Mouse (Mus musculus) heart, adult 9 months (tissue): ENCODE measurements around the gene Usp54.

Source experiments
- DNase-seq, 2 experiments: peaks; one replicate each; pipeline ENCODE4 v3.0.0; 2022; ENCODE audit warnings: low spot score in 2 of 2

Usp54 gene

DNA sequence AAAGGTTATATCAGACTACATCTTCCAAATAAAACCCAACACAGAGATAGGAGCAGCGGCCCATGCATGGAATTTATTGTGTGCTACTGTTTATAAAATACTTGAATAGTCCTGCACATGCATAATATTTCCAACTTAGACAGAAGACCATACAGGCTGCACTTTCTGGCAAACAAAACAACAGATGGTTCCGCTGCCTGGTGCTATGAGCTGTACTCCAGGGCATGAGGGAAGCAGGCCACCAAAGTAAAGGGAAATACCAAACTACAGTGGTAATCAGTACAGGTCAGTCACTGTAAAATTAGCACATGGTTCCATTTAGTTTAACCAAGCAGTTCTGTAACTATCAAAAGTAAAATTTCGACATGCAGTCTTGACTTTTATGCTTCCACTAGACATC, 140.9 kb downstream of the Usp54 start:
- DNase-seq = no peak
